Mouse (Mus musculus): ENCODE measurements around the gene Uso1. TPM values are rescaled to one million over a fixed set of nuclear protein-coding genes. Genes with fewer than 3 reads are reported as not detected.
"Not testable (repeated sequence)": the region's sequence is repeated elsewhere in the genome, so short reads cannot be mapped to it uniquely, and the experiment has no call there.

Gene Uso1
- polyA plus RNA-seq, 1 experiment = 57.1 TPM

GRCm38 (mm10) chr5:92127141-92127625 is 10.6 kb upstream of the Uso1 start:
- no peak for DNase-seq (ENCODE audit: low read depth)

- DNase-seq (ENCODE audit: low read depth) = no peak
Observed at GRCm38 (mm10) chr5:92127751-92128150, 10.0 kb upstream of the Uso1 start.

- DNase-seq (ENCODE audit: low read depth) = no peak
Observed at GRCm38 (mm10) chr5:92128570-92128969, 9.2 kb upstream of the Uso1 start.

- DNase-seq (ENCODE audit: low read depth) = no peak
Observed at GRCm38 (mm10) chr5:92129321-92129768, 8.4 kb upstream of the Uso1 start.

GRCm38 (mm10) chr5:92130040-92130682 is 7.6 kb upstream of the Uso1 start:
- DNase-seq (ENCODE audit: low read depth) = no peak

- DNase-seq (ENCODE audit: low read depth) = no peak
Observed at GRCm38 (mm10) chr5:92132127-92132526, 5.6 kb upstream of the Uso1 start.

- DNase-seq (ENCODE audit: low read depth) = not testable (repeated sequence)
Observed at GRCm38 (mm10) chr5:92133006-92133405, 4.7 kb upstream of the Uso1 start.

- no peak for DNase-seq (ENCODE audit: low read depth)
Observed at GRCm38 (mm10) chr5:92134934-92135333, 2.8 kb upstream of the Uso1 start.

GRCm38 (mm10) chr5:92136536-92137238 is 1.1 kb upstream of the Uso1 start:
- no peak for DNase-seq (ENCODE audit: low read depth)

- DNase-seq (ENCODE audit: low read depth) = no peak
Observed at GRCm38 (mm10) chr5:92138093-92138621, 419 bp downstream of the Uso1 start.

- DNase-seq (ENCODE audit: low read depth) = no peak
Observed at GRCm38 (mm10) chr5:92139191-92139590, 1.5 kb downstream of the Uso1 start.

GRCm38 (mm10) chr5:92141696-92142095 is 4.0 kb downstream of the Uso1 start:
- no peak for DNase-seq (ENCODE audit: low read depth)

GRCm38 (mm10) chr5:92142481-92142880 is 4.7 kb downstream of the Uso1 start:
- no peak for DNase-seq (ENCODE audit: low read depth)

GRCm38 (mm10) chr5:92143665-92144064 is 5.9 kb downstream of the Uso1 start:
- DNase-seq (ENCODE audit: low read depth) = no peak

- no peak for DNase-seq (ENCODE audit: low read depth)
Observed at GRCm38 (mm10) chr5:92144954-92145708, 7.4 kb downstream of the Uso1 start.

- DNase-seq (ENCODE audit: low read depth) = no peak
Observed at GRCm38 (mm10) chr5:92148248-92148647, 10.5 kb downstream of the Uso1 start.

- no peak for DNase-seq (ENCODE audit: low read depth)
Observed at GRCm38 (mm10) chr5:92149330-92149982, 11.7 kb downstream of the Uso1 start.

GRCm38 (mm10) chr5:92154861-92155260 is 17.1 kb downstream of the Uso1 start:
- no peak for DNase-seq (ENCODE audit: low read depth)

- no peak for DNase-seq (ENCODE audit: low read depth)
Observed at GRCm38 (mm10) chr5:92165976-92166375, 28.2 kb downstream of the Uso1 start.

GRCm38 (mm10) chr5:92183071-92183830 is 45.5 kb downstream of the Uso1 start:
- DNase-seq (ENCODE audit: low read depth) = no peak
